Mouse (Mus musculus) stomach, embryonic 14.5 days (tissue): ENCODE results near the gene Tiam2. TPM values are rescaled to one million over a fixed set of nuclear protein-coding genes. Genes with fewer than 3 reads are reported as not detected.

Experiments
- ATAC-seq: fragments of 200-750 bp; cut with Nextera tagmentation; 2 replicates; pipeline ENCODE4 v1.8.0; 2017; ENCODE audit warnings: low read depth, moderate TSS enrichment; ENCODE audit not compliant: insufficient number of reproducible peaks, insufficient read depth, low FRiP score
- H3K27ac ChIP-seq: fragments of 300-500 bp; sonication (generic); 2 replicates; pipeline ENCODE4 v1.5.1; 2014; ENCODE audit warnings: mild to moderate bottlenecking, low read length, moderate library complexity, mixed read lengths
- H3K27me3 ChIP-seq: fragments of 300-500 bp; sonication (generic); 2 replicates; pipeline ENCODE4 v1.6.1; 2014; ENCODE audit warnings: low read length, control low read depth, mixed read lengths; ENCODE audit not compliant: control insufficient read depth, insufficient read depth
- H3K36me3 ChIP-seq: fragments of 300-500 bp; sonication (generic); 2 replicates; pipeline ENCODE4 v1.6.1; 2014; ENCODE audit warnings: mild to moderate bottlenecking, control low read depth, low read length, moderate library complexity, mixed read lengths; ENCODE audit not compliant: control insufficient read depth, insufficient read depth
- H3K4me1 ChIP-seq: fragments of 300-500 bp; sonication (generic); 2 replicates; pipeline ENCODE4 v1.6.1; 2014; ENCODE audit warnings: low read length, control low read depth, mixed read lengths; ENCODE audit not compliant: control insufficient read depth, insufficient read depth
- H3K4me2 ChIP-seq: fragments of 300-500 bp; sonication (generic); replicated peaks from 2 replicates; pipeline ENCODE4 v1.6.1; 2014; ENCODE audit warnings: low read depth, low read length, control low read depth
- H3K4me3 ChIP-seq: fragments of 300-500 bp; sonication (generic); 2 replicates; pipeline ENCODE4 v1.5.1; 2014; ENCODE audit warnings: low read depth, low read length, control low read depth
- H3K9ac ChIP-seq: fragments of 300-500 bp; sonication (generic); replicated peaks from 2 replicates; pipeline ENCODE4 v1.6.1; 2014; ENCODE audit warnings: low read depth, mild to moderate bottlenecking, control low read depth, low read length, moderate library complexity, mixed read lengths
- H3K9me3 ChIP-seq: fragments of 300-500 bp; sonication (generic); 2 replicates; pipeline ENCODE4 v1.6.1; 2016; ENCODE audit warnings: low read depth, low read length, control low read depth; ENCODE audit not compliant: control insufficient read depth
- WGBS: fragments of 180-500 bp; shearing (Covaris S2); extraction: QIAGEN DNeasy Blood & Tissue Kit; methylation state at CpG from one replicate; pipeline ENCODE4 v1.1.7; 2014; 5-methylcytosine and 5-hydroxymethylcytosine counted together
- polyA plus RNA-seq: library from polyadenylated mRNA; unstranded; fragments of >200 nt; fragmentation: Nextera tagmentation; extraction: Ambion mirVana; gene quantifications from 2 replicates; pipeline ENCODE4 v1.2.1, GENCODE M21; 2014

Tiam2 gene
- polyA plus RNA-seq, 1 experiment from 2014 or later = 6.5 TPM

GRCm38 (mm10) chr17:3305926-3306325, 20.4 kb upstream of the Tiam2 start:
- H3K27ac ChIP-seq = no peak overlapping the region
- H3K4me1 ChIP-seq = no peaks in the 10 kb centered on the region
- H3K4me2 ChIP-seq = no peak overlapping the region
- no peak overlapping the region for H3K4me3 ChIP-seq
- no peaks in the 10 kb centered on the region for H3K27me3 ChIP-seq
- no peak overlapping the region for H3K9ac ChIP-seq
- no peak for ATAC-seq
- WGBS = 49% methylated on average over 2 of the region's 2 CpGs
- H3K9me3 ChIP-seq = no peaks in the 10 kb centered on the region
- H3K36me3 ChIP-seq = no peaks in the 10 kb centered on the region

DNA sequence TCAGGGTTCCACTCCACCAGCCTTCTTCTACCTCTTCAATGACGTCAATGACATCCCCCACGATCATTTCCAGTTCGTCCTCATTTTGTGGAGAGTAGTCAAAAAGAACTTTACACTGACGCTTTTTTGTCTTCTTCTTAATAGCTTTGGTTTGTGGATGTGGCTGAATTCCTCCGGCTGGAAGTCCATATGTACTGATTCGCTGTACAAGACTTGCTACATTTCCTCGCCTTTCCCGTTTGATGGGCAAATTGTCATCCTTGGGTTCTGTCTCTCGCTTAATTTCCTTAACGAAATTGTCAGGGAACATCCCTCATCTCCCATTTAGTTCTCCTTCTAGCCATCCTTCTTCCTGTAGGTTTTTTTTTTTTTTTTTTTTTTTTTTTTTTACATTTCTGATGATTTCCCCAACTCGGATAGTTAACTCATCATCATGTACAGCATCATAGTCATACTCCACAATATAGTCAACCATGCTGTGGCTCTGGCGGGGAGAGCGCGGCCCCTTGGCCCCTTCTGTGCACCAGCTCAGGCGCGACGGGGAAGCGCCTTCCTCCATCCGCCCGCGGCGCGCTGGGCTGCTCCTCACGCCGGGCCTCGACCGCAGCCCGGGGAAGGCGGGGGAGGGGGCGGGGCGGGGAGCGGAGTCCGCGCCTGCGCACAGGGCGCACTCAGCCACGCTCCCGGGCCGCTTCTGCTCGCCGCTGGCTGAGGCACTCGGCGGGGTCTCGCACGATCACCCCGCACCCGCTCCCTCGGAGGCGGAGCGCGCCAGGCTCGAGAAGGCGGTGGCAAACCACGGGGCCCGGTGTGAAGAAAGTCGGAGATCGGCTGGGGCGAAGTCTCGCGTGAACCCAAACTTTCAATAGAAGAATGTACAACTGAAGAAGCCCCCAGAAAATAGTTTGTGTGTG, 12.4 kb upstream of the Tiam2 start:
- H3K9me3 ChIP-seq = no peaks in the 10 kb centered on the region
- peak overlapping the region; percentile 55; the same call in 1 of the 2 replicates for H3K27ac ChIP-seq
- no peaks in the 10 kb centered on the region for H3K36me3 ChIP-seq
- peak overlapping the region; percentile 33 for H3K4me3 ChIP-seq
- peak; percentile 97 for ATAC-seq
- H3K27me3 ChIP-seq = no peaks in the 10 kb centered on the region
- 8% methylated on average over 56 of the region's 60 CpGs for WGBS
- no peaks in the 10 kb centered on the region for H3K4me1 ChIP-seq
- no peak overlapping the region; the same call in 1 of the 2 replicates for H3K9ac ChIP-seq
- H3K4me2 ChIP-seq = peak overlapping the region; percentile 53

DNA sequence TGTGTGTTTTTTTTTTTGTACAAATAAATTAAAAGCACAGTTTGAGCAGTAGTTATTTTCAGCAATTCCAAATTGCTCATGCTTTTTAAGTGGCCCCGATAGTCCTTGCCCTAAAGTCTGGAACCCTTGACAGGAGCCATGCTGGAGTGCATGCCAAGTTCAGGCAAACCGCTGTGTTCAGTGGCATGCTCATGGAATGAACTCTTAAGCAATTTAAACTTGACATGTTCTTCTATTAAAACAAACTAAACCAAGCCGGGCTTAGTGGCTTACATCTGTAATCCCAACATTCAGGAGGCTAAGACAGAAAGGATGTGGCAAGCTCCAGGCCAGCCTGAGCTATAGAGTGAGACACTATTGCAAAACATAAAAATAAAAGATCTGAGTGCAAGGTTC, 11.8 kb upstream of the Tiam2 start:
- Histone ChIP-seq H3K27ac (peak overlapping the region; percentile 55; the same call in 1 of the 2 replicates), H3K4me3 (peak overlapping the region; percentile 33), H3K27me3 (no peaks in the 10 kb centered on the region), H3K4me2 (peak overlapping the region; percentile 53), H3K9ac (no peak overlapping the region; the same call in 1 of the 2 replicates), H3K9me3 (no peaks in the 10 kb centered on the region), H3K4me1 (no peaks in the 10 kb centered on the region), H3K36me3 (no peaks in the 10 kb centered on the region)
- no peak for ATAC-seq
- 24% methylated on average over 3 of the region's 3 CpGs for WGBS

GRCm38 (mm10) chr17:3315581-3315980, 10.8 kb upstream of the Tiam2 start:
- no peaks in the 10 kb centered on the region for H3K9me3 ChIP-seq
- no peak overlapping the region for H3K4me3 ChIP-seq
- no peak overlapping the region for H3K27ac ChIP-seq
- no peaks in the 10 kb centered on the region for H3K4me1 ChIP-seq
- no peak overlapping the region for H3K4me2 ChIP-seq
- ATAC-seq = no peak
- H3K36me3 ChIP-seq = no peaks in the 10 kb centered on the region
- H3K27me3 ChIP-seq = no peaks in the 10 kb centered on the region
- H3K9ac ChIP-seq = no peak overlapping the region
- WGBS = 91% methylated on average over 4 of the region's 4 CpGs

GRCm38 (mm10) chr17:3326903-3327279, 518 bp downstream of the Tiam2 start:
- H3K27ac ChIP-seq = no peak overlapping the region

GRCm38 (mm10) chr17:3327335-3327734, 962 bp downstream of the Tiam2 start:
- Histone ChIP-seq H3K9me3 (no peaks in the 10 kb centered on the region), H3K4me2 (peak overlapping the region; percentile 93), H3K27me3 (no peaks in the 10 kb centered on the region), H3K9ac (no peak overlapping the region), H3K27ac (no peak overlapping the region), H3K4me1 (peaks cover 8% of the 10 kb centered on the region; the same call in 1 of the 2 replicates), H3K36me3 (no peaks in the 10 kb centered on the region), H3K4me3 (peak overlapping the region; percentile 66)
- 10% methylated on average over 14 of the region's 14 CpGs for WGBS
- ATAC-seq = no peak

More at GRCm38 (mm10) chr17:3326903-3327279, 518 bp downstream of the Tiam2 start:
- WGBS = under 1% methylated on average over 25 of the region's 25 CpGs
- H3K4me3 ChIP-seq = peak overlapping the region; percentile 66
- no peaks in the 10 kb centered on the region for H3K9me3 ChIP-seq
- peak overlapping the region; percentile 50; the same call in 1 of the 2 replicates for H3K9ac ChIP-seq
- H3K36me3 ChIP-seq = no peaks in the 10 kb centered on the region
- ATAC-seq = no peak
- H3K4me2 ChIP-seq = peak overlapping the region; percentile 93
- no peaks in the 10 kb centered on the region for H3K27me3 ChIP-seq
- peaks cover 8% of the 10 kb centered on the region; the same call in 1 of the 2 replicates for H3K4me1 ChIP-seq

DNA sequence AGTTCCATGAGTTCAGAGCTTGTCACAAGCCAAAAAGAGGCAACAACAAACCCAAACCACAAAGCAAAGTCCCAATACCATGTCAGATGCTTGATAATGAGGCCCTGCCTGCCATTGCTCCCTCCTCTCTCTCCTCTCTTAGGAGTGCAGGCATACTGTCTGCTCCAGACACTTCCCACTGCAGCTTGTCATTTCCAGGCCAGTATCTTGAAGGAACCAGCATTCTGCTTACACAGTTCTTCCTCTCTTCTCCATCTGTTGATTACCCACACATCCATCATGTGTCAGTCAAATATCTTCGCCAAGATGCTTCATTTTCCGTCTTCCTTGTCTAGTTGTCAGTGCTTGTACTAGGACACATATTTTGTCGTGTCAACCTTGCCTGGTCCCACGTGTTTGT, 2.4 kb downstream of the Tiam2 start:
- H3K4me1 ChIP-seq = peaks cover 8% of the 10 kb centered on the region; the same call in 1 of the 2 replicates
- no peak overlapping the region for H3K4me3 ChIP-seq
- no peaks in the 10 kb centered on the region for H3K9me3 ChIP-seq
- no peaks in the 10 kb centered on the region for H3K27me3 ChIP-seq
- no peak overlapping the region for H3K27ac ChIP-seq
- H3K4me2 ChIP-seq = no peak overlapping the region
- WGBS = 64% methylated on average over 4 of the region's 4 CpGs
- no peak overlapping the region for H3K9ac ChIP-seq
- no peak for ATAC-seq
- H3K36me3 ChIP-seq = no peaks in the 10 kb centered on the region

- Histone ChIP-seq H3K9ac (no peak overlapping the region), H3K36me3 (no peaks in the 10 kb centered on the region), H3K4me3 (no peak overlapping the region), H3K9me3 (no peaks in the 10 kb centered on the region), H3K4me2 (no peak overlapping the region), H3K27me3 (no peaks in the 10 kb centered on the region), H3K27ac (no peak overlapping the region), H3K4me1 (peaks cover 8% of the 10 kb centered on the region; the same call in 1 of the 2 replicates)
- WGBS = 79% methylated on average over 4 of the region's 4 CpGs
- no peak for ATAC-seq
Measured at GRCm38 (mm10) chr17:3329429-3329828, 3.1 kb downstream of the Tiam2 start.
